Mouse (Mus musculus): ENCODE results near the gene Gm10563. TPM values are rescaled to one million over a fixed set of nuclear protein-coding genes. Genes with fewer than 3 reads are reported as not detected.
A peak's percentile ranks its signal among the peaks of the same experiment; 100 is the strongest.
"Not testable (repeated sequence)": the region's sequence is repeated elsewhere in the genome, so short reads cannot be mapped to it uniquely, and the experiment has no call there.

The Gm10563 gene
- total RNA-seq, 4 experiments from 2014 or later = not detected

DNA sequence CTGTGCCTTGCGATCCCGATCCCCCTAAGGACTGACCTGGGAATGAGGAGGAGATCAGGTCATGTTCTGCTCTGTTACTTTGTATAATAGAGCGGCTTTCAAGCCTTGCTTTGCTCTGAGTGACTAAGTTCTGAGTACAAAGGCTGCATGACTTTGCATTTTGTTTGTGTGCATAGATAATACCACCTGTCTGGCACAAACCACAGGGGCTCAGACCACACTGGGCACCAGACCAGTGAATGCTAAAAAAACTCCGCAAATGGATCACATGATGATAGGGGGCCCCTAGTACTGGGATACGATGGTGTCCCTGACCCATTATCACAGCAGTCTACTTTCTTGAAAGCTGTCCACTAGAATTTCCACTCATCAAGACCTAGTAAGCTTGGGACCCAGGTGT lies 48.6 kb downstream of the Gm10563 start:
- no peak for DNase-seq

DNA sequence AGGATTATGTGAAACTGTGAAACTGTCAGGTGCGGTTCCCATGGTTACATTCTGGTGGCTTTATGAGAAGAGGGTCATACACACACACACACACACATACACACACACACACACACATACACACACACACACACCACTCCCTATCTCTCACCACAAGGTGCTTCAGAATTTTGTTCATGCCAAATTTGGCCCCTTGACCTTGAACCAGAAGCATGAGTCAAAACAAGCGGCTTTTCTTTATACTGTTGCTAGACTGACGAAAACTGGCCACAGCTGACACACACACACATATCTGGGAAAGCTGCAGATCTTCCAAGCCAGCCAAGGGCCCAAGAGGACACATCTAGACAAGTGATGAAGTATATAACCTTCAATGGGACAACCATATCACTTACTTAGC lies 49.4 kb downstream of the Gm10563 start:
- no peak for DNase-seq

DNA sequence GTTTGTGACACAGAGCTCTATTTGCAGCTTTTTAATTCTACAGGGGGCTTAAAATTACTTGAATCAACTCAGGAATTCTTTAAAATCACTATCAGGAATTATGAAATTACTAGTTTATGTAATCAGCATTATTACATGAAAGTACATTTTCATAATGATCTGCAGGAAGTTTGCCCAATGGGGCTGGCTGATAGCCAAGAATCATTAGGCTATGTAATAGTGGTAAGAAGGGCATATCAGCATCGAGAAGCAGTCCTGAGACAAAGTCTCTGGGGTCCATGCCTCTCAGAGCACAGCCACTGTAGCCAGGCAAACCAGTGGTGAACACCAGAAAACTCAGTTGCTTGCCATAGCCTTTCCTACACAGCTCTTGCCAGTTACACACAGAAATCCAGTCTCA lies 51.4 kb downstream of the Gm10563 start:
- no peak for DNase-seq

DNA sequence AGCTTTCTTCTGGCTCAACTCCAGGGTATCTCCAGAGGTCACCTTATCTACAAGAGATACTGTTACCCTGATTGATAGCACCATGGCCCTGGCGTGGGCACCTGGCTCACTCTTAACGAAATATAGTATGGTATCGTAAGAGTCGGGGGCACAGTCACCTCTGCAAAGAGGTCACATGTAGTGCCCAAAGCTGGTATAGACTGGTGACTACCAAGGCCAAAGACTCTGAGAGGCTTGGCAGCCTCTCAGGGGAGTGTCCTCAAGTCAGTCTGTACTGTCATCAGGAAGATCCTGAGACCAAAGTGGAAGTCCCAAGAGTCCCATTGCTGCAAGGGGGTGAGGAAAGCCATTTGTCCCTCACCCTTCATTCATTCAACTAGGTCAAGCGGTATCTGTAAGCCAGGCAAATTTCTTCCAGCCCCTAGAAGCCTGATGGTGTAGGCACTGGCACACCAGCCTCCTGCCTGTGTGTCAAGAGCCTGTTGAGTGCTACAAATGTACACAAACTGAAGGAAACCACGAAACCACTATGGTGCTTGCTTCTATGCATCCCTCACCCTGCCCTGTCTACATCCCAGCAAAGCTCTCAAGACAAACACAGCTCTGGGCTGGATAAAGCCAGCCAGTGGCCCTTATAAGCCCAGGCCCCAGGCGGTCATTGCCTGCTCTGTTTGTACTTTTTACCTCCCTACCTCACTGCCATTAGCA lies 54.0 kb downstream of the Gm10563 start:
- no peak for DNase-seq

DNA sequence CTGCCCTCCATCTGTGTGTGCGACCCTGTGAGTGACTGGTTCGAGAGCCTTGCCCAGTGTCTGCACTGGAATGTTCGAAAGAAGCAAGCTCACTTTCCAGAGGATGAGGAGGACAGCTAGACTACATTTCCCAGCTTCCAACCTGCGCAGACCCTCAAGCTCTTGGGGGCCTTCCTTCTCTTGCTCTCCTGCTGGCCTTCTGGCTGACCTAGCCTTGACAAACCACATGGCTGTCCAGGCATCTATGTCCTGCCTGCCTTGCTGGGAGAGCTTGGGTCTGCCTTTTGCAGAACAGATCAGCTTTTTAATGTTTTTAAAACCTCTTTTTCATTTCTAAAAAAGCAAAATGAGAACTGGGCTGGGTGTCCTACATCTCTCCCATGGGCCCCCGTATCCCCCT lies 55.9 kb downstream of the Gm10563 start:
- no peak for DNase-seq

DNA sequence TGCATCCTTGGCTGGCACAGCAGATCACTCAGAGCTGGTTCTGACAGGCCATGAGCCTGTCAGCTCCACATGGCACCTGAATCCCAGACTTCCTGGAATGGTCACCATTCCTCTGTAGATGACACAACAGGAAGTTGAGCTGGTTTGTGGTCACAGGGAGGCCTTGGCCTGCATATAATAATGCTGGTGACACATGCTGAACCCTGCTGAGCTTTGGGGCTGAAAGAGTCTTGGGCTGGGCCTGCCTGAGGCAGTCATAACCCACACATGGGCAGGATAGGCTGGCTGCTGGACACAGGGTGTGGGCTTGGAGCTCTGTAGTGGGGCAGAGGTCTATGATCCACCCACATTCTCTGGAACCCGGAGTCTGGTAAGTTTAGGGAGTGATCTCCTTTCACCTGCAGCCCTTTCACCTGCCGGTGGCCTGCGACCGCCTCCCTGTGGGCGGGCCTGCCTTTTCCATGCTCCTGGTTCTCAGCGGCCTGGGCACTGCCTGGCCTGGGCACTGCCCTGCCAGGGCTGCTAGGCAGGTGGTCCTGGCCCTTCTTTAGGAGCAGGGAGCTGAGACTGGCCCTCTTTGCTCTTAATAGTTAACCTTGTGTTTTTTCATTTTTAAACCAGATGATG lies 62.8 kb downstream of the Gm10563 start:
- DNase-seq = peak; percentile 80

DNA sequence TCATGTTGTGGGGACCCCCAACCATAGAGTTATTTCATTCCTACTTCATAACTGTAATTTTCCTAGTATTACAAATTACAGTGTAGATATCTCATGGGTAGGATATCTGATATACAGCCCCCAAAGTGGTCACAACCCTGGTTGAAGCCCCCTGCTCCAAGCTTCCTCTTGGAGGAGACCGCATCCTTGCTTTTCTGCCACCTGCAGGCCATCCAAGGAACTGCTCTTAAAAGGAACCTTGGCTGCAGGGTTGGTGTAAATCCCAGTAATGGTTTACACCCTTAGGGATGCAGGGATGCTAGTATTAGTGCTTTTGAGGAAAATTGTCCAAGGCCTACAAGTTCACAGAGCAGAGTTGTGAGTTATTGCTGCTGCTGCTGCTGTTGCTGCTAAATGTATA lies 64.8 kb downstream of the Gm10563 start:
- no peak for DNase-seq

DNA sequence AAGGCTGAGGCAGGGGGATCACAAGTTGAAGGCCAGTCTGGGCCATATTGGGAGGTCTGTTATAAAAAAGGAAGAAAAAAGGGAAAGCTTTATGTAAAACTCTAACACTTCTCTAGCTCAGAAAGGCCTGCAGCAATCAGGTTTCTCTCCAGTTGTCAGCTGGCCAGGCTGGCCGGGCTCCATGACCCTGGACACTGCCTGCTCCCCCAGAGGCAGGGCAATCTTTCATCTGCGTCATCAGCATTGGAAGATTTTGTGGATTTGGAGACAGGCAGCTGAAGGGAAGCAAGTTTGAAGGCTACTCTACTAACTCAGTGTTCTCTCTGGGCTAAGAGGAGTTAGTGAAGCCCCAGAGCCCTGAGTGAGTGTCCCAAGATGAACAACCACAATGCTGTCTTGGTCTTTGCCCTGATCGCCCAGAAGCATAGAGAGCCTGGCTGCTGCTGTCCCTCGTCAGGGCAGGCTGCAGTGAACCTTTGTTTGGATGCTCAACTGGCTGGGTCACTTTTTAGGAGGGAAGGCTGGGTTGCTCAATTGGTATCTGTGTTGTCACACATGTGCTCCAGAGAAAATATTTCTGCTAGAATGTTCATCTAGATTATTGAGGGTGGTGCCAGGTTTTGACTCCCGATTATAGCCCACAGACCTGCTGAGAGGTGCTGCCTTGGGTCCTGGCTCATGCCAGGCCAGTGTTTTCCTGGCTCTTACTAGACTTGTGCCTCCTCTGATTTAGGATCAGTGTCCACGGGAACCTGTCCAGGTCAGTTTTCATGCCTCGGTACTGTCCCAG lies 66.7 kb downstream of the Gm10563 start:
- DNase-seq = peak; percentile 92

DNA sequence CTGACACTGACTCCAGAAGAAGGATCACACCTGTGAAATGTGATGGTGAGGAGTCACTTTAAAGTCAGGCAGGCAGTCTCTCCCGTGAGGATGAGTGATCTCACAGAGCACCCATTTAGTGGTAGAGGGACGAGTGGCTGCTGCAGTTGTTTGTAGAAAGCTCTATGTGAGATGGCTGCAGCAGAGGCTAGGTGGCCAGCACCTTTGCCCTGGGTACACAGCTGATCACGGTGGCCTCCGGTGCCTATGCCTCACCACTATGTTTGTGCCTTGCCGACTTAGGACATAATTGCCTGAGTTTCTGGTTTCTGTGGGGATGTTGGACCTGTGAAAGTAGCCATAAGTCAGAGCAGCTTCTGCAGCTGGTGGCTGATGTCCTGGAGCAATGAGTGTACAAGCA lies 67.5 kb downstream of the Gm10563 start:
- DNase-seq = no peak

DNA sequence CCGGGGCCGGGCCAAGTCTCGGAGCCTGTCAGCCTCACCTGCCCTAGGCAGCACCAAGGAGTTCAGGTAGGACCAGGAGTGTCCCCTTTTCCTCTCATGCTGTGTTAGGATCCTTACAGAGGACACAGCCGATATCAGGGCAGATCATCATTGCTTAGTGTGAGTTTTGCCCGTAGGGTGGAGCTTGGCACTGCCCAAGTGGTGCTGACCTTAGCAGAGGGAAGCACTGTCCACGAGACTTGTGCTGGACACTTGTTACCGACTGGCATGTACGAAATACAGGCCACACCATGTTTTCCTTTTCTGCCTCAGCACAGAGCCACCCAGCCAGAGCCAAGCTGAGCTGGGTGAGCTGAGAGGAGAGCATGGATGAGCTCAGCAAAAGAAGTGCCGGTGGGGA lies 68.1 kb downstream of the Gm10563 start:
- peak; percentile 78 for DNase-seq

DNA sequence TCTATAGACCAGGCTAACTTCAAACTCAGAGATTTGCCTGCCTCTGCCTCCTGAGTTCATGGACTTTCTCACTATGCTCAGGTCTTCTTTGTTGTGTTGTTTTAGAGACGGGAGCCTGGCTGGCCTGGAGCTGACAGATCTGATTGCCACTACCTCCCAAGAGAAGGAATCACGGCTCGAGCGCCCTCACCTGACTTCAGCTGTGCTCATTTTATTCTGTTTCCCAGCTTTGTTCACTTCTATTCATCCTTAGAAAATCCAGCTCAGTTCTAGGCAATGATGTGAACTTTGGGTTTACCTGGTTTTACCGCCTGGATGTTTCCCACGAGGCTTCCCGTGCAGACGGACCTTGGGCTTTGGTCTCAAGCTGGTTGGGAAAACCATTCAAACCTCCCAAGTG lies 69.7 kb downstream of the Gm10563 start:
- DNase-seq = no peak

DNA sequence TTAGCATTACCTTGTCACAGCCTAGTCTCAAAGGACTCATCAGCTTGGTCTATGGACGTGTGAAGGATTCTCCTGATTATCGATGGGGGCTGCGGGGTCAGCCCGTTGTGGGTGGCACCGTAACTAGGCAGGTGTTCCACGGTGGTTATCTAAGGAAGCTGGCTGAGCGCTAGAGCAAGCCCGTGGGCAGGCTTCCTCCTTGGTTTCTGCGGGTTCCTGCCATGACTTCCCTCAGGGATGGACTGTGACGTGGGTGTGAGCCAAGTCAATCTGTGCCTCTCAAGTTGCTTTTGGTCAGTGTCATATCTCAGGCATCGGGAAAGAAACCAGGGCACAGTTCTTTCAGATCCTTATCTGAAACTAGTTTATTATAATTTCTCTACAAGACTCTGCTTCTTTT lies 70.3 kb downstream of the Gm10563 start:
- no peak for DNase-seq

DNA sequence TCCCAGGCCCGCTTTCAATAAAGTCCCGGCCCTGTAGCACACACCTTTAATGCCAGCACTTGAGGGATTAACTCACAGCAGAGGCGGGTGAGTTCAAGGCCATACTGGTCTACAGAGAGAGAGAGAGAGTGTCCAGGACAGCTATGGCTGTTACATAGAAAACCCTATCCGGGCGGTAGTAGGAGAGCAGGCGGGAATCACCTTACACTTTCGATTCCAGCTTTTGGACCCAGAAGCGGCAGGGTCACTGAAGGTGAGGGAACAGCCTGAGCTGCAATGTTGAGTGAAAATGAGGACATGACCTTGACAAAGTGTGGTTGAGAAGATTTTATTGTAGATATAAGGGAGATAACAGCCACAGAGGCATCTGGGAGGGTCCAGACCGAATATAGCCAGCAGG lies 71.3 kb downstream of the Gm10563 start:
- no peak for DNase-seq

DNA sequence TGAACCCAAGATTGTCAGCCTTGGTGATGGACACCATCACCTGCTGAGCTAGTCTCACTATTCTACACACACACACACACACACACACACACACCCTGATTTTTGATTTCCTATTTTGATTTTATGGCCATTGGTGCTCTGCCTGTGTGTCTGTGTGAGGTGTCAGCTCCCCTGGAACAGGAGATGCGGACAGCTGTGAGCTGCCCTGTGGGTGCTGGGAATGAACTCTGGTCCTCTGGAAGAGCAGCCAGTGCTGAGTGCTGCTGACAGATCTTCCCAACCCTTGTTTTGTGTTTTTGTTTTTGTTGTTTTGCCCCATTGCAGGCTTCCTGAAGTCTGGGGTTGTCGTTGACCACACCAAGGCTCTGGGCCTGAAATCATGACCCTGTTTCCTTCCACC lies 72.1 kb downstream of the Gm10563 start:
- DNase-seq = no peak

DNA sequence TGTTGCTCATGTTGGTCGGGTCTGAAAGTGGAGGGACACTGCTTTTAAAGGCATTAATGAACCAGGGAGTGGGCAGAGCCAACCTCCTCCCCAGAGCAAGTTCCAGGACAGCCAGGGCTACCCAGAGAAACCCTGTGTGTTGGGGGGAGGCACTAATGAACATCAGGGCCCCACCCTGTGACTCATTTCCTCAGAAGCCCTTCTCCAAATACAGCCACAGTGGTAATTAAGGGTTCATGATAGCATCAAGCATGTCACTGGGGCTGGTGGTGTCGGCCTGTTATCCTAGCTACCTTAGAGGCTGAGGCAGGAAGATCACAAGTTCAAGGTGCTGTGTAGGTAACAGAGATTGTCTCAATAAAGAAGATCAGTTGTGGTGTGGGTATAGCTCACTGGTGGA lies 73.8 kb downstream of the Gm10563 start:
- DNase-seq = no peak

DNA sequence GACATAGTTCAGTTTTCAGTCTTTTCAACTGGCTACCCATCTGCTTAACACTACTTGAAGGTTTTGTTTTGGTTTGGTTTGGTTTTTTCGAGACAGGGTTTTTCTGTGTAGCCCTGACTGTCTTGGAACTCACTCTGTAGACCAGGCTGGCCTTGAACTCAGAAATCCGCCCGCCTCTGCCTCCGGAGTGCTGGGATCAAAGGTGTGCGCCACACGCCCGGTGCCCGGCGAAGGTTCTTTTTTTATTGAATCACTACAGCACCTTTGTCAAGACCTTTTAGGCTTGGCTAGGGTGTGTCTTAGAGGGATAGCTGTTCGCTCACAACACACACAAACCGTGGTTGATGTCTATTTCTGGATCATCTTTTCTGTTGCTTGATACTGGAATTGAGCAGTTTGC lies 74.9 kb downstream of the Gm10563 start:
- DNase-seq = not testable (repeated sequence)

DNA sequence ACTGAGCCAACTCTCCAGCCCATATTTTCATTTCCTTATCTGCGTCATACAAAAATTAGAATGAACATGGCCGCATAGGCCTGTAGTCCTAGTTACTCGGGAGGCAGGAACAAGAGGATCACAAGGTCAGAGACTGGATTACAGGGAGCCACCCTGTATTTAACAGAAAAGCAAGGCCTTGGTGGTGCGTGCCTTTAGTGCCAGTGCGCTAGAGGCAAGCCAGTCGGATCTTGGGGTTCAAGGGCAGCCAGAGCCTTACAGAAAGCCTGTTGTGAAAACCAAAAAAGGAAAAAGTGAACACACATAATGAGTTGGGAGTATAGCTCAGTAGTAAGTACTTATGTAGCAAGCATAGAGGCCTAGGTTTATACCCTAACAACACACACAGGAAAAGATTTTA lies 75.4 kb downstream of the Gm10563 start:
- DNase-seq = no peak

DNA sequence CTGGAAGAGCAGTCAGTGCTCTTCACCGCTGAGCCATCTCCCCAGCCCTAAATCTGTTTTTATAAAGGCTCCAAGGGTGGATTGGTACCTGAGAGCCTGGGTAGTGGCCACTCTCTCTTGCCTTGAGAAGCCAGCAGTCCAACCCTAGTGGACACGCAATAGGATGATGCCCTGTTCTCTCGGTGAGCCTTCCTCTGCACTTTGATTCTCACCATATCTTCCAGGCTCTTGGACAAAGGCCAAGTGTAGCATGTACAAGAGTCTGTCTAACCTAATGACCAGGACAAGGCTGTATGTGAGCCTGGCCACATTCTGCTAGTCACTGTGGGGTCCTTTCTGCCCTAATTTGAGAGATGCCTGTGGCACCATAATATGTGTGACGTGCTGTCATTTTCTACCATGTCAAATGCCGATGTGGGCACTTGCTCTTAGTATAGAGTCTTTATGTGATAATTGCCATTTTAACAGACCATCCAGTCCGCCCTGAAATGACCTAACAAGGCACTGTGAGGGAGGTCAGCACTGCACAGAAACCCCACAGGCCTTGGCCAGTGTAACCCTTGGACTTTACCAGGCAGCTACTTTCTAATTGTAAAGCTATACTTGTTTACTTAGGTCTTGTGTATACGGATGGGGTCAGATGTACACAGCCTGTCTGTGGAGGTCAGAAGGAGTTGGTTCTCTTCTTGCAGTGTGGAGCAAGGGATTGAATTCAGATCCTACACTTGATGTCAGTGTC lies 76.4 kb downstream of the Gm10563 start:
- DNase-seq = no peak

DNA sequence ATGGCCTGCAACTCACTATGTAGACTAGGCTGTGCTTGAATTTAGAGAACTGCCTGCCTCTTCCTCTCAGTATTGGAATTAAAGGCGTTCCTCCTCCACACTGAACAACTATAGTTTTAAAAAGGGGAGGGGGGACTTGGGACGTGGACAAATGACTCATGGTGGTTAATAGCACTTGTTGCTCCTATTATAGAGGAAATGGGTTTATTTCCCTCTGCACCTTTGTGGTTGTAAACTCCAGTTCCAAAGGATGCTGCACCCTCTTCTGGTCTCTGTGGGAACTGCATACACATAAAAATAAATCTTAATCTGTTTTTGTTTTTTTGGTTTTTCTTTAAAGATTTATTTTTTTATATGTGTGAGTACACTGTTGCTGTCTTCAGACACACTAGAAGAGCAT lies 77.0 kb downstream of the Gm10563 start:
- DNase-seq = no peak

DNA sequence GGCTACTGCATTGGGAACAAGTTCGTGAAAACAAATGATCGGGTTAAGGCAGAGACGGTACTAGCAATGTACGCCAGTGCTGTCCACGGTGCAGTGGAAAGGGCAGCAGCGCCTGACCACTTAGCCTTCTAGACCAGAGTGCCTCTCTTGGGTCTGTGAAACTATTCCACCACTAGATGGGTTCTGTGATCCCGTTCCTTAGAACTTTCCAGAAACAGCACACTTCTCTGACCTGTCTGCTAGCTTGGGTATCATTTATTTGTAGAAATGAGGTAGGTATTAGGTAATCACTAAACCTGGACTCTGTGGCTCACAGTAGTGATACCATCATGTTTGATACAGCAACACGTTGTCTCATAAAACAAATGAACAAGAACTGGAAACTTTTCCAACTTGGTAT lies 78.7 kb downstream of the Gm10563 start:
- DNase-seq = no peak

All from adrenal gland, adult 8-10 months (tissue).